Mouse (Mus musculus) heart, embryonic 12.5 days (tissue): ENCODE data around the gene Otud7a. TPM values are rescaled to one million over a fixed set of nuclear protein-coding genes. Genes with fewer than 3 reads are reported as not detected.
A peak's percentile ranks its signal among the peaks of the same experiment; 100 is the strongest.
"Not testable (repeated sequence)": the region's sequence is repeated elsewhere in the genome, so short reads cannot be mapped to it uniquely, and the experiment has no call there.

Experiments
- ATAC-seq: fragments of 200-750 bp; cut with Nextera tagmentation; 2 replicates; pipeline ENCODE4 v1.8.0; 2017; ENCODE audit warnings: moderate TSS enrichment, moderate library complexity; ENCODE audit not compliant: insufficient number of reproducible peaks, low FRiP score
- H3K27ac ChIP-seq: fragments of 300-500 bp; sonication (generic); 2 replicates; pipeline ENCODE4 v1.5.1; 2016; ENCODE audit warnings: mild to moderate bottlenecking, moderate library complexity; ENCODE audit not compliant: poor library complexity, severe bottlenecking
- H3K27me3 ChIP-seq: fragments of 300-500 bp; sonication (generic); replicated peaks from 2 replicates; pipeline ENCODE4 v1.6.1; 2016; ENCODE audit warnings: mild to moderate bottlenecking, moderate library complexity
- H3K36me3 ChIP-seq: fragments of 300-500 bp; sonication (generic); 2 replicates; pipeline ENCODE4 v1.6.1; 2016; ENCODE audit warnings: mild to moderate bottlenecking, moderate library complexity
- H3K4me1 ChIP-seq: fragments of 300-500 bp; sonication (generic); replicated peaks from 2 replicates; pipeline ENCODE4 v1.6.1; 2016; ENCODE audit warnings: mild to moderate bottlenecking
- H3K4me2 ChIP-seq: fragments of 300-500 bp; sonication (generic); 2 replicates; pipeline ENCODE4 v1.6.1; 2016; ENCODE audit warnings: mild to moderate bottlenecking, moderate library complexity
- H3K4me3 ChIP-seq: fragments of 300-500 bp; sonication (generic); 2 replicates; pipeline ENCODE4 v1.5.1; 2016; ENCODE audit warnings: mild to moderate bottlenecking
- H3K9ac ChIP-seq: fragments of 300-500 bp; sonication (generic); 2 replicates; pipeline ENCODE4 v1.6.1; 2016; ENCODE audit warnings: mild to moderate bottlenecking, moderate library complexity
- H3K9me3 ChIP-seq: fragments of 300-500 bp; sonication (generic); replicated peaks from 2 replicates; pipeline ENCODE4 v1.6.1; 2016; ENCODE audit warnings: mild to moderate bottlenecking, moderate library complexity
- WGBS: fragments of 180-500 bp; shearing (Covaris S2); methylation state at CpG from one replicate; pipeline ENCODE4 v1.1.7; 2016; 5-methylcytosine and 5-hydroxymethylcytosine counted together
- polyA plus RNA-seq: library from polyadenylated mRNA; unstranded; fragments of >200 nt; fragmentation: Nextera tagmentation; extraction: Ambion mirVana; gene quantifications from 2 replicates; pipeline ENCODE4 v1.2.1, GENCODE M21; 2016

The Otud7a gene
- polyA plus RNA-seq, 1 experiment from 2014 or later, result 0.45 TPM

DNA sequence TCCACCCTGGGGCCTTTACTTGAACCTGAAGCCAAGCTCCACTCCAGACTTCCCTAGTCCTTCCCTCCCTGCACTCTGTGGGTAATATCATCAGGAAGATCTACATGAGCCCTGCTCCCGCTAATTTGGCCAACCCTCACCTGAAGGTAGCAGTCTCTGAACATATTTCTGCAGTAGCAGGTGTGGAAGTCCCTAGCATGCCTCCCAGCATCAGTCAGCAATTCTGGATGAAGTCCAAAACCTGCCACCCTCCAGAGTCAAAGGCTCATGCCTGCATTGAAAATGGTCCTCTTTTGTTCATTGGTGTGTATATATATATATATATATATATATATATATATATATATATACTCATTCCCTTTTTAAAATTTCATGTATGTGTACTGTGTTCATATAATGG, 202.6 kb downstream of the Otud7a start:
- Histone ChIP-seq H3K4me3 (no peak overlapping the region), H3K4me1 (no peaks in the 10 kb centered on the region), H3K27ac (no peak overlapping the region), H3K9me3 (no peaks in the 10 kb centered on the region), H3K9ac (no peak overlapping the region), H3K36me3 (no peaks in the 10 kb centered on the region), H3K4me2 (no peak overlapping the region), H3K27me3 (no peaks in the 10 kb centered on the region)
- ATAC-seq, result no peak
- WGBS, result 56% methylated on average over 1 of the region's 1 CpGs

GRCm38 (mm10) chr7:63660261-63660660, 215.7 kb downstream of the Otud7a start:
- ATAC-seq, result no peak
- no peaks in the 10 kb centered on the region for H3K4me1 ChIP-seq
- no peaks in the 10 kb centered on the region for H3K27me3 ChIP-seq
- H3K36me3 ChIP-seq, result no peaks in the 10 kb centered on the region
- H3K9ac ChIP-seq, result no peak overlapping the region
- no peak overlapping the region for H3K4me2 ChIP-seq
- H3K27ac ChIP-seq, result no peak overlapping the region
- peaks cover 8% of the 10 kb centered on the region for H3K9me3 ChIP-seq
- WGBS, result 73% methylated on average over 1 of the region's 1 CpGs
- no peak overlapping the region for H3K4me3 ChIP-seq

DNA sequence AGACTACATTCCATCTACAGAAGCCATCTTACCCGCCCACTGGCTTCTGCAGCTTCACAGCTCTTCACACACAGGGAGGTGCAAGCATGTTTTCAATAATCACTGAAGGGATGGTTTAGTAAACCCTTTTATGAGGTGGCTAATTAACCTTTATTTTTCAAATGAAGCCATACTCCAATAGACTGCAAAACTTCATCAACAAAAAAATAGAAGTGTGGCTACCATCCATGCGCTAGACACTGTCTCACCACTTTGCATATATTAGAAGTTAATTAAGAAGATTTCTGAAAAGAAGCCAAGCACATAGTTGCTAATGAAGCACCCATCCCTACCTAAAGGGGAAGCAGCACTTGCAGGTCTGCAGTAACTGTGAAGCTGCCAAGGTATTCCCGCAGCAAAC, 218.2 kb downstream of the Otud7a start:
- ATAC-seq, result no peak
- Histone ChIP-seq H3K9ac (no peak overlapping the region), H3K4me2 (no peak overlapping the region), H3K4me1 (no peaks in the 10 kb centered on the region), H3K9me3 (peaks cover 5% of the 10 kb centered on the region; the same call in 1 of the 2 replicates), H3K27me3 (no peaks in the 10 kb centered on the region), H3K27ac (no peak overlapping the region), H3K4me3 (no peak overlapping the region), H3K36me3 (no peaks in the 10 kb centered on the region)
- WGBS, result 79% methylated on average over 3 of the region's 3 CpGs

- ATAC-seq, result no peak
Measured at GRCm38 (mm10) chr7:63665496-63665895, 220.9 kb downstream of the Otud7a start.

DNA sequence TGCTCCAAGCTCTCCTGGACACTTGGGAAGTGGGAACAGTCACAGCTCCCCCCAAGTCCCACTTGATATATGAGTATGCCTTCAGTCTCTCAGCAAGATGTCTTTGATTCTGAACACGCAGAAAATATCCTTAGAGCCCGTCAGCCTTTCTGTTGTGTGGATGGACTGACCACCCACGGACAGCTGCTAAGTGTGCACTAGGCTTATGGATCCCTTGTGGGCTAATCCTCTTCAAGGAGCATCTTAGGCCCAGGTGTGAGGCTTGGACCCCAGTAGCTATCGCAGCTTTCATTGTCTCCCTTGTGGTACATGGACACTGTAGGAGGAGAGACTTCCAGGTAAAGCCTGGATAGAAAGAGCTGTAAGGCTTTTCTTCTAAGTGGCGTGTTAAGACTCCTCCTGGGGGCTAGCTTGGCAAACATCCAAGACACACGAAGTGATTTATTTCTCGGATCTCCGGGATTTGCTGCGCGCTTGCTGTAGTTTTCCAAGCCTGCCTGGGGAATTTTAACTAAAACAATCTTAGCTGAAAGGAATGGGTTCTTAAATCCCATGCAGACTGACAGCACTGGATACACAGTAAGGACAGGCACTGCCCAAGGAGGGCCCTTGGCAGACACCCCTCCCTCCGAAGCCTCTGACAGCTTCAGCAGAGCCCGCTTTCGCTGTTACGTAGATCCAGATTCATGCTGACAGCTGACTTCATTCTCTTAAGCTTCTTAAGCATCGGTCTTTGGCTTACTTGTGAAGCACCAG, 223.6 kb downstream of the Otud7a start:
- Histone ChIP-seq H3K4me1 (no peaks in the 10 kb centered on the region), H3K27ac (no peak overlapping the region), H3K4me2 (no peak overlapping the region), H3K9ac (no peak overlapping the region), H3K27me3 (no peaks in the 10 kb centered on the region; the same call in 1 of the 2 replicates), H3K36me3 (no peaks in the 10 kb centered on the region), H3K9me3 (no peaks in the 10 kb centered on the region), H3K4me3 (no peak overlapping the region)
- no peak for ATAC-seq
- WGBS, result 71% methylated on average over 15 of the region's 15 CpGs

More at GRCm38 (mm10) chr7:63665496-63665895, 220.9 kb downstream of the Otud7a start:
- Histone ChIP-seq H3K9me3 (no peaks in the 10 kb centered on the region), H3K9ac (no peak overlapping the region), H3K27ac (no peak overlapping the region), H3K4me2 (no peak overlapping the region), H3K4me3 (no peak overlapping the region), H3K27me3 (no peaks in the 10 kb centered on the region), H3K36me3 (no peaks in the 10 kb centered on the region), H3K4me1 (no peaks in the 10 kb centered on the region)
- 83% methylated on average over 3 of the region's 3 CpGs for WGBS

- no peak for ATAC-seq
- H3K4me3 ChIP-seq, result no peak overlapping the region
- no peak overlapping the region for H3K9ac ChIP-seq
- no peak overlapping the region for H3K27ac ChIP-seq
- no peaks in the 10 kb centered on the region; the same call in 1 of the 2 replicates for H3K27me3 ChIP-seq
- no peak overlapping the region for H3K4me2 ChIP-seq
- no peaks in the 10 kb centered on the region for H3K36me3 ChIP-seq
- H3K9me3 ChIP-seq, result no peaks in the 10 kb centered on the region
- no peaks in the 10 kb centered on the region for H3K4me1 ChIP-seq
- WGBS, result 83% methylated on average over 14 of the region's 14 CpGs
Measured at GRCm38 (mm10) chr7:63668951-63669350, 224.4 kb downstream of the Otud7a start.

DNA sequence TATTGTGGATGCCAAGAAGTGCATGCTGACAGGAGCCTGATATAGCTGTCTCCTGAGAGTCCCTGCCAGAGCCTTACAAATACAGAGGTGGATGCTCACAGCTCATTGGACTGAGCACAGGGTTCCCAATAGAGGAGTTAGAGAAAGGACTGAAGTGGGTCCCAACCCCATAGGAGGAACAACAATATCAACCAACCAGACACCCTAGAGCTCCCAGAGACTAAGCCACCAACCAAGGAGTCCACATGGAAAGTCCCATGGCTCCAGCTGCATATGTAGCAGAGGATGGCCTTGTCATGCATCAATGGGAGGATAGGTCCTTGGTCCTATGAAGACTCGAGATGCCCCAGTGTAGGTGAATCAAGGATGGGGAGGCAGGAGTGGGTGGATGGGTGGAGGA, 226.4 kb downstream of the Otud7a start:
- H3K4me2 ChIP-seq, H3K9ac ChIP-seq, ATAC-seq, H3K36me3 ChIP-seq, H3K9me3 ChIP-seq, H3K4me3 ChIP-seq, H3K4me1 ChIP-seq, H3K27ac ChIP-seq, H3K27me3 ChIP-seq: not testable (repeated sequence)
- 77% methylated on average over 1 of the region's 1 CpGs for WGBS

DNA sequence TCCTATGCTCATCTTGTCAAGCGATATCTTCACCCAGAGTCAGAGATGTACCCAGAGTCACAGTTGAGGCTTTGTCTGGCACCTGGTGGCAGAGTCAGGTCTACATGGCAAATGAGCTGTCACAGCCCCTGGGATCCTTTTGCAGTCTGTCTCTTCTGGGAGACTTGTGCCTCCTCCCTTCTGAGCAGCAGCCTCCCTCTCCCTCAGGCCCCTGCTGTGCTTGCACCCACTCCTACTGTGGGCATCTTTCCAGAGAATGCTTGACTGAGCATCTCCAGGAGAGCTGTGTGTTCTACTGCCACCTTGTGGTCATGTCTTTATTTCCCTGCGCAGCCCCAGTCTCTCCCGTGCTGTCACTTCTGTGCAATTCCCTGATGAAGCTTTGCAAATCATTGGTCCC, 227.4 kb downstream of the Otud7a start:
- Histone ChIP-seq H3K27me3 (no peaks in the 10 kb centered on the region; the same call in 1 of the 2 replicates), H3K9me3 (no peaks in the 10 kb centered on the region), H3K27ac (no peak overlapping the region), H3K36me3 (no peaks in the 10 kb centered on the region), H3K4me1 (peaks cover 4% of the 10 kb centered on the region), H3K4me2 (no peak overlapping the region), H3K9ac (no peak overlapping the region), H3K4me3 (no peak overlapping the region)
- peak; percentile 66 for ATAC-seq
- WGBS, result 13% methylated on average over 3 of the region's 3 CpGs

GRCm38 (mm10) chr7:63676631-63677030, 232.1 kb downstream of the Otud7a start:
- H3K4me1 ChIP-seq, result peaks cover 22% of the 10 kb centered on the region
- H3K4me3 ChIP-seq, result no peak overlapping the region
- no peak for ATAC-seq
- H3K36me3 ChIP-seq, result no peaks in the 10 kb centered on the region
- peak overlapping the region; percentile 63; the same call in 1 of the 2 replicates for H3K27ac ChIP-seq
- H3K9me3 ChIP-seq, result no peaks in the 10 kb centered on the region
- WGBS, result 53% methylated on average over 5 of the region's 5 CpGs
- no peak overlapping the region for H3K4me2 ChIP-seq
- peak overlapping the region; percentile 30; the same call in 1 of the 2 replicates for H3K9ac ChIP-seq
- no peaks in the 10 kb centered on the region; the same call in 1 of the 2 replicates for H3K27me3 ChIP-seq

GRCm38 (mm10) chr7:63677149-63677548, 232.6 kb downstream of the Otud7a start:
- Histone ChIP-seq H3K36me3 (no peaks in the 10 kb centered on the region), H3K27me3 (no peaks in the 10 kb centered on the region; the same call in 1 of the 2 replicates), H3K27ac (peak overlapping the region; percentile 63), H3K9ac (no peak overlapping the region), H3K4me2 (no peak overlapping the region), H3K9me3 (no peaks in the 10 kb centered on the region), H3K4me1 (peaks cover 22% of the 10 kb centered on the region), H3K4me3 (no peak overlapping the region)
- 11% methylated on average over 2 of the region's 2 CpGs for WGBS
- peak; percentile 81 for ATAC-seq

DNA sequence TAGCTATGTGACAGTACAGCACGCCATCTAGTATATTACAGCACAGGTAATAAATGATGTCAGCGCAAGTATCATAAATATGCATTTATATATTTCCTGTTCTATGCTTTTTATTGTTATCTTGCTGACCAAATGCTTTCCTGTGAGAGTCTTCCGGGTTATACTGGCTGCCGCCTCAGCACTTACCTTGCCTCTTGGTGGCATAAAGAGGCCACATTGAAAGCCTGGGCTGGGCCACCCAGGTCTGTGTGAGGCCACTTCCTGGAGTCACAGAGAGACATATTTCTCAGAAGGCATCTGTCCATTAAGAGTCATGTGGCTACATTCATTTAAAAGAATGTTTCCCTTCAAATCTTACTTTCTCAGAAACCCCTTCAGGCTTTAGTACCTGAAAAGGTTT, 242.5 kb downstream of the Otud7a start:
- no peak for ATAC-seq
- no peak overlapping the region for H3K27ac ChIP-seq
- H3K4me1 ChIP-seq, result no peaks in the 10 kb centered on the region; the same call in 1 of the 2 replicates
- no peak overlapping the region for H3K4me2 ChIP-seq
- no peaks in the 10 kb centered on the region for H3K9me3 ChIP-seq
- no peak overlapping the region for H3K4me3 ChIP-seq
- H3K9ac ChIP-seq, result no peak overlapping the region
- no peaks in the 10 kb centered on the region for H3K36me3 ChIP-seq
- no peaks in the 10 kb centered on the region for H3K27me3 ChIP-seq
- WGBS, result 81% methylated on average over 4 of the region's 4 CpGs

GRCm38 (mm10) chr7:63697921-63698320, 253.4 kb downstream of the Otud7a start:
- no peak overlapping the region for H3K4me2 ChIP-seq
- no peaks in the 10 kb centered on the region for H3K36me3 ChIP-seq
- no peak for ATAC-seq
- H3K9ac ChIP-seq, result no peak overlapping the region
- no peak overlapping the region for H3K4me3 ChIP-seq
- 69% methylated on average over 4 of the region's 4 CpGs for WGBS
- H3K4me1 ChIP-seq, result no peaks in the 10 kb centered on the region
- 0 out of 2 replicates have a peak, but pooled peaks cover 3% of the 10 kb centered on the region for H3K9me3 ChIP-seq
- no peak overlapping the region for H3K27ac ChIP-seq
- H3K27me3 ChIP-seq, result no peaks in the 10 kb centered on the region
